Mouse (Mus musculus): ENCODE data around the gene Gm10717. TPM values are rescaled to one million over a fixed set of nuclear protein-coding genes. Genes with fewer than 3 reads are reported as not detected.

The Gm10717 gene
- polyA plus RNA-seq (2014; fragmentation: Illumina TruSeq; extraction: RNeasy Lipid Tissue Mini Kit (QIAGEN cat#74804)), result not detected

DNA sequence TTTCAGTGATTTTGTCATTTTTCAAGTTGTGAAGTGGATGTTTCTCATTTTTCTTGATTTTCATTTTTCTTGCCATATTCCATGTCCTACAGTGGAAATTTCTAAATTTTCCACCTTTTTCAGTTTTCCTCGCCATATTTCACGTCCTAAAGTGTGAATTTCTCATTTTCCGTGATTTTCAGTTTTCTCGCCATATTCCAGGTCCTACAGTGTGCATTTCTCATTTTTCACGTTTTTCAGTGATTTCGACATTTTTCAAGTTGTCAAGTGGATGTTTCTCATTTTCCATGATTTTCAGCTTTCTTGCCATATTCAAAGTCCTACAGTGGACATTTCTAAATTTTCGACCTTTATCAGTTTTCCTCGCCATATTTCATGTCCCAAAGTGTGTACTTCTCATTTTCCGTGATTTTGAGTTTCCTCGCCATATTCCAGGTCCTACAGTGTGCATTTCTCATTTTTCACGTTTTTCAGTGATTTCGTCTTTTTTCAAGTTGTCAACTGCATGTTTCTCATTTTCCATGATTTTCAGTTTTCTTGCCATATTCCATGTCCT, at the start of gene Gm10717:
TSS of gene Gm10717 (plus strand) at position 506 of the 556 bp plus-strand sequence.

DNA sequence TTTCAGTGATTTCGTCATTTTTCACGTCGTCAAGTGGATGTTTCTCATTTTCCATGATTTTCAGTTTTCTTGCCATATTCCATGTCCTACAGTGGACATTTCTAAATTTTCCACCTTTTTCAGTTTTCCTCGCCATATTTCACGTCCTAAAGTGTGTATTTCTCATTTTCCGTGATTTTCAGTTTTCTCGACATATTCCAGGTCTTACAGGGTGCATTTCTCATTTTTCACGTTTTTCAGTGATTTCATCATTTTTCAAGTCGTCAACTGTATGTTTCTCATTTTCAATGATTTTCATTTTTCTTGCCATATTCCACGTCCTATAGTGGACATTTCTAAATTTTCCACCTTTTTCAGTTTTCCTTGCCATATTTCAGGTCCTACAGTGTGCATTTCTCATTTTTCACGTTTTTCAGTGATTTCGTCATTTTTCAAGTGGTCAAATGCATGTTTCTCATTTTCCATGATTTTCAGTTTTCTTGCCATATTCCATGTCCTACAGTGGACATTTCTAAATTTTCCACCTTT, 24.7 kb upstream of the Gm10717 start, which contains the start of gene Gm10722:
TSS of gene Gm10722 (plus strand) at position 478 of the 528 bp plus-strand sequence.

DNA sequence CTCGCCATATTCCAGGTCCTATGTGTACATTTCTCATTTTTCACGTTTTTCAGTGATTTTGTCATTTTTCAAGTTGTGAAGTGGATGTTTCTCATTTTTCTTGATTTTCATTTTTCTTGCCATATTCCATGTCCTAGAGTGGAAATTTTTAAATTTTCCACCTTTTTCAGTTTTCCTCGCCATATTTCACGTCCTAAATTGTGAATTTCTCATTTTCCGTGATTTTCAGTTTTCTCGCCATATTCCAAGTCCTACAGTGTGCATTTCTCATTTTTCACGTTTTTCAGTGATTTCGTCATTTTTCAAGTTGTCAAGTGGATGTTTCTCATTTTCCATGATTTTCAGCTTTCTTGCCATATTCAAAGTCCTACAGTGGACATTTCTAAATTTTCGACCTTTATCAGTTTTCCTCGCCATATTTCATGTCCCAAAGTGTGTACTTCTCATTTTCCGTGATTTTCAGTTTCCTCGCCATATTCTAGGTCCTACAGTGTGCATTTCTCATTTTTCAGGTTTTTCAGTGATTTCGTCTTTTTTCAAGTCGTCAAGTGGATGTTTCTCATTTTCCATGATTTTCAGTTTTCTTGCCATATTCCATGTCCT, 22.3 kb upstream of the Gm10717 start, which contains the start of gene Gm11168:
TSS of gene Gm11168 (plus strand) at position 553 of the 603 bp plus-strand sequence.

DNA sequence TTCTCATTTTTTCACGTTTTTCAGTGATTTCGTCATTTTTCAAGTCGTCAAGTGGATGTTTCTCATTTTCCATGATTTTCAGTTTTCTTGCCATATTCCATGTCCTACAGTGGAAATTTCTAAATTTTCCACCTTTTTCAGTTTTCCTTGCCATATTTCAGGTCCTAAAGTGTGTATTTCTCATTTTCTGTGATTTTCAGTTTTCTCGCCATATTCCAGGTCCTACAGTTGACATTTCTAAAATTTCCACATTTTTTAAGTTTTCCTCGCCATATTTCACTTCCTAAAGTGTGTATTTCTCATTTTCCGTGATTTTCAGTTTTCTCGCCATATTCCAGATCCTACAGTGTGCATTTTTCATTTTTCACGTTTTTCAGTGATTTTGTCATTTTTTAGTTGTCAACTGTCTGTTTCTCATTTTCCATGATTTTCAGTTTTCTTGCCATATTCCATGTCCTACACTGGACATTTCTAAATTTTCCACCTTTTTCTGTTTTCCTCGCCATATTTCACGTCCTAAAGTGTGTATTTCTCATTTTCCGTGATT, 12.4 kb upstream of the Gm10717 start, which contains the start of gene Gm10721:
TSS of gene Gm10721 (plus strand) at position 408 of the 547 bp plus-strand sequence.

DNA sequence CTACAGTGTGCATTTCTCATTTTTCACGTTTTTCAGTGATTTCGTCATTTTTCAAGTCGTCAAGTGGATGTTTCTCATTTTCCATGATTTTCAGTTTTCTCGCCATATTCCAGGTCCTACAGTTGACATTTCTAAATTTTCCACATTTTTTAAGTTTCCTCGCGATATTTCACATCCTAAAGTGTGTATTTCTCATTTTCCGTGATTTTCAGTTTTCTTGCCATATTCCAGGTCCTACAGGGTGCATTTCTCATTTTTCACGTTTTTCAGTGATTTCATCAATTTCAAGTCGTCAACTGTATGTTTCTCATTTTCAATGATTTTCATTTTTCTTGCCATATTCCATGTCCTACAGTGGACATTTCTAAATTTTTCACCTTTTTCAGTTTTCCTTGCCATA, 9.9 kb upstream of the Gm10717 start, which contains the start of gene Gm10720:
TSS of gene Gm10720 (plus strand) at position 301 of the 400 bp plus-strand sequence.

DNA sequence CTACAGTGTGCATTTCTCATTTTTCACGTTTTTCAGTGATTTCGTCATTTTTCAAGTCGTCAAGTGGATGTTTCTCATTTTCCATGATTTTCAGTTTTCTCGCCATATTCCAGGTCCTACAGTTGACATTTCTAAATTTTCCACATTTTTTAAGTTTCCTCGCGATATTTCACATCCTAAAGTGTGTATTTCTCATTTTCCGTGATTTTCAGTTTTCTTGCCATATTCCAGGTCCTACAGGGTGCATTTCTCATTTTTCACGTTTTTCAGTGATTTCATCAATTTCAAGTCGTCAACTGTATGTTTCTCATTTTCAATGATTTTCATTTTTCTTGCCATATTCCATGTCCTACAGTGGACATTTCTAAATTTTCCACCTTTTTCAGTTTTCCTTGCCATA, 8.1 kb upstream of the Gm10717 start, which contains the start of gene Gm10719:
TSS of gene Gm10719 (plus strand) at position 301 of the 400 bp plus-strand sequence.

DNA sequence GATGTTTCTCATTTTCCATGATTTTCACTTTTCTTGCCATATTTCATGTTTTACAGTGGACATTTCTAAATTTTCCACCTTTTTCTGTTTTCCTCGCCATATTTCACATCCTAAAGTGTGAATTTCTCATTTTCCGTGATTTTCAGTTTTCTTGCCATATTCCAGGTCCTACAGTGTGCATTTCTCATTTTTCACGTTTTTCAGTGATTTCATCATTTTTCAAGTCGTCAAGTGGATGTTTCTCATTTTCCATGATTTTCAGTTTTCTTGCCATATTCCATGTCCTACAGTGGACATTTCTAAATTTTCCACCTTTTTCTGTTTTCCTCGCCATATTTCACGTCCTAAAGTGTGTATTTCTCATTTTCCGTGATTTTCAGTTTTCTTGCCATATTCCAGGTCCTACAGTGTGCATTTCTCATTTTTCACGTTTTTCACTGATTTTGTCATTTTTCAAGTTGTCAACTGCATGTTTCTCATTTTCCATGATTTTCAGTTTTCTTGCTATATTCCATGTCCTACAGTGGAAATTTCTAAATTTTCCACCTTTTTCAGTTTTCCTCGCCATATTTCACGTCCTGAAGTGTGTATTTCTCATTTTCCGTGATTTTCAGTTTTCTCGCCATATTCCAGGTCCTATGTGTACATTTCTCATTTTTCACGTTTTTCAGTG, 1.8 kb upstream of the Gm10717 start, which contains the start of gene Gm10718:
TSS of gene Gm10718 (plus strand) at position 236 of the 673 bp plus-strand sequence.

DNA sequence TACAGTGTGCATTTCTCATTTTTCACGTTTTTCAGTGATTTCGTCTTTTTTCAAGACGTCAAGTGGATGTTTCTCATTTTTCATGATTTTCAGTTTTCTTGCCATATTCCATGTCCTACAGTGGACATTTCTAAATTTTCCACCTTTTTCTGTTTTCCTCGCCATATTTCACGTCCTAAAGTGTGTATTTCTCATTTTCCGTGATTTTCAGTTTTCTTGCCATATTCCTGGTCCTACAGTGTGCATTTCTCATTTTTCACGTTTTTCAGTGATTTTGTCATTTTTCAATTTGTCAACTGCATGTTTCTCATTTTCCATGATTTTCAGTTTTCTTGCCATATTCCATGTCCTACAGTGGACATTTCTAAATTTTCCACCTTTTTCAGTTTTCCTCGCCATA, 9.1 kb downstream of the Gm10717 start, which contains the start of gene Gm17535:
TSS of gene Gm17535 (plus strand) at position 301 of the 400 bp plus-strand sequence.

DNA sequence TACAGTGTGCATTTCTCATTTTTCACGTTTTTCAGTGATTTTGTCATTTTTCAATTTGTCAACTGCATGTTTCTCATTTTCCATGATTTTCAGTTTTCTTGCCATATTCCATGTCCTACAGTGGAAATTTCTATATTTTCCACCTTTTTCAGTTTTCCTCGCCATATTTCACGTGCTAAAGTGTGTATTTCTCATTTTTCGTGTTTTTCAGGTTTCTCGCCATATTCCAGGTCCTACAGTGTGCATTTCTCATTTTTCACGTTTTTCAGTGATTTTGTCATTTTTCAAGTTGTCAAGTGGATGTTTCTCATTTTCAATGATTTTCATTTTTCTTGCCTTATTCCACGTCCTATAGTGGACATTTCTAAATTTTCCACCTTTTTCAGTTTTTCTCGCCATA, 11.4 kb downstream of the Gm10717 start, which contains the start of gene Gm10715:
TSS of gene Gm10715 (plus strand) at position 301 of the 400 bp plus-strand sequence.

Other genes with a start within 250 kb of the Gm10717 start
- not detected for gene Gm10722, start 24.5 kb upstream of the Gm10717 start, polyA plus RNA-seq (2014; fragmentation: Illumina TruSeq; extraction: RNeasy Lipid Tissue Mini Kit (QIAGEN cat#74804))
- not detected for gene Gm11168, start 22.1 kb upstream of the Gm10717 start, polyA plus RNA-seq (2014; fragmentation: Illumina TruSeq; extraction: RNeasy Lipid Tissue Mini Kit (QIAGEN cat#74804))
- gene Gm10721, start 12.3 kb upstream of the Gm10717 start, polyA plus RNA-seq (2014; fragmentation: Illumina TruSeq; extraction: RNeasy Lipid Tissue Mini Kit (QIAGEN cat#74804)), result not detected
- not detected for gene Gm10720, start 9.8 kb upstream of the Gm10717 start, polyA plus RNA-seq (2014; fragmentation: Illumina TruSeq; extraction: RNeasy Lipid Tissue Mini Kit (QIAGEN cat#74804))
- gene Gm10719, start 8.0 kb upstream of the Gm10717 start, polyA plus RNA-seq (2014; fragmentation: Illumina TruSeq; extraction: RNeasy Lipid Tissue Mini Kit (QIAGEN cat#74804)), result not detected
- not detected for gene Gm10718, start 1.9 kb upstream of the Gm10717 start, polyA plus RNA-seq (2014; fragmentation: Illumina TruSeq; extraction: RNeasy Lipid Tissue Mini Kit (QIAGEN cat#74804))
- not detected for gene Gm17535, start 9.2 kb downstream of the Gm10717 start, polyA plus RNA-seq (2014; fragmentation: Illumina TruSeq; extraction: RNeasy Lipid Tissue Mini Kit (QIAGEN cat#74804))
- gene Gm10715, start 11.5 kb downstream of the Gm10717 start, polyA plus RNA-seq (2014; fragmentation: Illumina TruSeq; extraction: RNeasy Lipid Tissue Mini Kit (QIAGEN cat#74804)), result not detected

Data from ovary, adult 10 weeks (tissue).